Mouse (Mus musculus) forebrain, embryonic 13.5 days (tissue): Measurements from ENCODE around the gene Pdlim1. TPM values are rescaled to one million over a fixed set of nuclear protein-coding genes. Genes with fewer than 3 reads are reported as not detected.

ENCODE experiments used
- ATAC-seq: fragments of 200-750 bp; cut with Nextera tagmentation; 2 replicates; pipeline ENCODE4 v1.8.0; 2017
- H3K27ac ChIP-seq: fragments of 300-500 bp; sonication (generic); 2 replicates; pipeline ENCODE4 v1.5.1; 2015; ENCODE audit warnings: inconsistent platforms, mild to moderate bottlenecking, moderate library complexity
- H3K27me3 ChIP-seq: fragments of 300-500 bp; sonication (generic); 2 replicates; pipeline ENCODE4 v1.6.1; 2015; ENCODE audit warnings: mild to moderate bottlenecking, inconsistent platforms
- H3K36me3 ChIP-seq: fragments of 300-500 bp; sonication (generic); 2 replicates; pipeline ENCODE4 v1.6.1; 2015; ENCODE audit warnings: mild to moderate bottlenecking, inconsistent platforms; ENCODE audit not compliant: poor library complexity, severe bottlenecking
- H3K4me1 ChIP-seq: fragments of 300-500 bp; sonication (generic); 2 replicates; pipeline ENCODE4 v1.6.1; 2015; ENCODE audit warnings: inconsistent platforms
- H3K4me2 ChIP-seq: fragments of 300-500 bp; sonication (generic); 2 replicates; pipeline ENCODE4 v1.6.1; 2015; ENCODE audit warnings: inconsistent platforms, mild to moderate bottlenecking, moderate library complexity
- H3K4me3 ChIP-seq: fragments of 300-500 bp; sonication (generic); 2 replicates; pipeline ENCODE4 v1.5.1; 2015; ENCODE audit warnings: mild to moderate bottlenecking, inconsistent platforms
- H3K9ac ChIP-seq: fragments of 300-500 bp; sonication (generic); 2 replicates; pipeline ENCODE4 v1.6.1; 2015; ENCODE audit warnings: mild to moderate bottlenecking, inconsistent platforms
- H3K9me3 ChIP-seq: fragments of 300-500 bp; sonication (generic); replicated peaks from 2 replicates; pipeline ENCODE4 v1.6.1; 2016; ENCODE audit warnings: inconsistent platforms
- WGBS: fragments of 180-500 bp; shearing (Covaris S2); methylation state at CpG from one replicate; pipeline ENCODE4 v1.1.7; 2015; 5-methylcytosine and 5-hydroxymethylcytosine counted together
- polyA plus RNA-seq: library from polyadenylated mRNA; unstranded; fragments of >200 nt; fragmentation: Nextera tagmentation; extraction: Ambion mirVana; gene quantifications from 2 replicates; pipeline ENCODE4 v1.2.1, GENCODE M21; 2015

Pdlim1 gene
- polyA plus RNA-seq, 1 experiment from 2014 or later: 38.5 TPM

- H3K4me3 ChIP-seq: no peak overlapping the region
- H3K27ac ChIP-seq: no peak overlapping the region
- no peaks in the 10 kb centered on the region for H3K9me3 ChIP-seq
- H3K9ac ChIP-seq: no peak overlapping the region
- H3K4me1 ChIP-seq: no peaks in the 10 kb centered on the region
- peaks cover 27% of the 10 kb centered on the region for H3K36me3 ChIP-seq
- H3K27me3 ChIP-seq: no peaks in the 10 kb centered on the region
- H3K4me2 ChIP-seq: no peak overlapping the region
- WGBS: 96% methylated on average over 5 of the region's 5 CpGs
- no peak for ATAC-seq
These were observed 30.8 kb upstream of the Pdlim1 start for GRCm38 (mm10) chr19:40302477-40302876.

- Histone ChIP-seq H3K27ac (no peak overlapping the region), H3K36me3 (peaks cover 21% of the 10 kb centered on the region), H3K4me1 (no peaks in the 10 kb centered on the region), H3K4me3 (no peak overlapping the region), H3K9me3 (no peaks in the 10 kb centered on the region), H3K27me3 (no peaks in the 10 kb centered on the region), H3K4me2 (no peak overlapping the region), H3K9ac (no peak overlapping the region)
- ATAC-seq: peak; percentile 24; the same call in 1 of the 2 replicates
- WGBS: 81% methylated on average over 12 of the region's 12 CpGs
These were observed 28.5 kb upstream of the Pdlim1 start for GRCm38 (mm10) chr19:40299983-40300759.

- H3K9me3 ChIP-seq: no peaks in the 10 kb centered on the region
- no peak overlapping the region for H3K4me3 ChIP-seq
- H3K27ac ChIP-seq: no peak overlapping the region
- no peak overlapping the region for H3K9ac ChIP-seq
- no peak for ATAC-seq
- no peaks in the 10 kb centered on the region for H3K27me3 ChIP-seq
- no peaks in the 10 kb centered on the region for H3K4me1 ChIP-seq
- peaks cover 24% of the 10 kb centered on the region for H3K36me3 ChIP-seq
- 86% methylated on average over 6 of the region's 6 CpGs for WGBS
- H3K4me2 ChIP-seq: no peak overlapping the region
These were observed 27.5 kb upstream of the Pdlim1 start for GRCm38 (mm10) chr19:40299182-40299581.

- no peaks in the 10 kb centered on the region for H3K27me3 ChIP-seq
- H3K9ac ChIP-seq: no peak overlapping the region
- peaks cover 23% of the 10 kb centered on the region for H3K36me3 ChIP-seq
- WGBS: 86% methylated on average over 2 of the region's 2 CpGs
- no peaks in the 10 kb centered on the region for H3K9me3 ChIP-seq
- ATAC-seq: no peak
- no peaks in the 10 kb centered on the region for H3K4me1 ChIP-seq
- H3K4me2 ChIP-seq: no peak overlapping the region
- no peak overlapping the region for H3K27ac ChIP-seq
- no peak overlapping the region for H3K4me3 ChIP-seq
These were observed 26.9 kb upstream of the Pdlim1 start for GRCm38 (mm10) chr19:40298574-40298973.

GRCm38 (mm10) chr19:40297798-40298144 is 26.1 kb upstream of the Pdlim1 start:
- peaks cover 23% of the 10 kb centered on the region for H3K36me3 ChIP-seq
- no peak overlapping the region for H3K27ac ChIP-seq
- no peaks in the 10 kb centered on the region for H3K27me3 ChIP-seq
- WGBS: 80% methylated on average over 4 of the region's 4 CpGs
- H3K4me2 ChIP-seq: no peak overlapping the region
- H3K9ac ChIP-seq: no peak overlapping the region
- ATAC-seq: no peak
- H3K4me3 ChIP-seq: no peak overlapping the region
- H3K4me1 ChIP-seq: no peaks in the 10 kb centered on the region
- H3K9me3 ChIP-seq: no peaks in the 10 kb centered on the region

- no peak for ATAC-seq
- no peaks in the 10 kb centered on the region for H3K9me3 ChIP-seq
- no peak overlapping the region for H3K27ac ChIP-seq
- H3K4me2 ChIP-seq: no peak overlapping the region
- H3K4me3 ChIP-seq: no peak overlapping the region
- 85% methylated on average over 7 of the region's 7 CpGs for WGBS
- no peak overlapping the region for H3K9ac ChIP-seq
- peaks cover 23% of the 10 kb centered on the region for H3K36me3 ChIP-seq
- no peaks in the 10 kb centered on the region for H3K4me1 ChIP-seq
- H3K27me3 ChIP-seq: no peaks in the 10 kb centered on the region
These were observed 25.6 kb upstream of the Pdlim1 start for GRCm38 (mm10) chr19:40297078-40297797.

GRCm38 (mm10) chr19:40294231-40294630 is 22.6 kb upstream of the Pdlim1 start:
- 72% methylated on average over 1 of the region's 1 CpGs for WGBS
- no peak overlapping the region for H3K27ac ChIP-seq
- H3K27me3 ChIP-seq: no peaks in the 10 kb centered on the region
- H3K4me2 ChIP-seq: no peak overlapping the region
- no peak for ATAC-seq
- H3K4me1 ChIP-seq: no peaks in the 10 kb centered on the region
- no peak overlapping the region for H3K9ac ChIP-seq
- no peaks in the 10 kb centered on the region for H3K9me3 ChIP-seq
- no peak overlapping the region for H3K4me3 ChIP-seq
- peaks cover 8% of the 10 kb centered on the region for H3K36me3 ChIP-seq

- Histone ChIP-seq H3K9ac (no peak overlapping the region), H3K4me1 (no peaks in the 10 kb centered on the region), H3K4me3 (no peak overlapping the region), H3K36me3 (peaks cover 5% of the 10 kb centered on the region; the same call in 1 of the 2 replicates), H3K27ac (no peak overlapping the region), H3K27me3 (no peaks in the 10 kb centered on the region), H3K9me3 (no peaks in the 10 kb centered on the region), H3K4me2 (no peak overlapping the region)
- no peak for ATAC-seq
- WGBS: 95% methylated on average over 6 of the region's 6 CpGs
These were observed 22.1 kb upstream of the Pdlim1 start for GRCm38 (mm10) chr19:40293791-40294190.

- peaks cover 5% of the 10 kb centered on the region; the same call in 1 of the 2 replicates for H3K36me3 ChIP-seq
- H3K9me3 ChIP-seq: no peaks in the 10 kb centered on the region
- no peak overlapping the region for H3K4me3 ChIP-seq
- 88% methylated on average over 6 of the region's 6 CpGs for WGBS
- ATAC-seq: no peak
- no peak overlapping the region for H3K4me2 ChIP-seq
- no peak overlapping the region for H3K9ac ChIP-seq
- H3K27me3 ChIP-seq: no peaks in the 10 kb centered on the region
- no peaks in the 10 kb centered on the region for H3K4me1 ChIP-seq
- H3K27ac ChIP-seq: no peak overlapping the region
These were observed 18.6 kb upstream of the Pdlim1 start for GRCm38 (mm10) chr19:40290099-40290724.

- Histone ChIP-seq H3K4me3 (no peak overlapping the region), H3K4me1 (no peaks in the 10 kb centered on the region), H3K27ac (no peak overlapping the region), H3K36me3 (no peaks in the 10 kb centered on the region), H3K4me2 (no peak overlapping the region), H3K9me3 (no peaks in the 10 kb centered on the region), H3K9ac (no peak overlapping the region), H3K27me3 (no peaks in the 10 kb centered on the region)
- ATAC-seq: no peak
- WGBS: 94% methylated on average over 9 of the region's 9 CpGs
These were observed 16.8 kb upstream of the Pdlim1 start for GRCm38 (mm10) chr19:40288415-40288814.

- no peak overlapping the region for H3K4me2 ChIP-seq
- over 99% methylated on average over 2 of the region's 2 CpGs for WGBS
- no peaks in the 10 kb centered on the region for H3K36me3 ChIP-seq
- H3K4me1 ChIP-seq: no peaks in the 10 kb centered on the region
- H3K9me3 ChIP-seq: no peaks in the 10 kb centered on the region
- H3K9ac ChIP-seq: no peak overlapping the region
- no peak overlapping the region for H3K27ac ChIP-seq
- no peaks in the 10 kb centered on the region for H3K27me3 ChIP-seq
- no peak for ATAC-seq
- H3K4me3 ChIP-seq: no peak overlapping the region
These were observed 13.1 kb upstream of the Pdlim1 start for GRCm38 (mm10) chr19:40284704-40285103.

- ATAC-seq: no peak
- WGBS: 79% methylated on average over 2 of the region's 2 CpGs
- no peak overlapping the region for H3K9ac ChIP-seq
- H3K27ac ChIP-seq: no peak overlapping the region
- H3K36me3 ChIP-seq: no peaks in the 10 kb centered on the region
- H3K4me1 ChIP-seq: no peaks in the 10 kb centered on the region
- H3K4me2 ChIP-seq: no peak overlapping the region
- H3K9me3 ChIP-seq: no peaks in the 10 kb centered on the region
- no peak overlapping the region for H3K4me3 ChIP-seq
- H3K27me3 ChIP-seq: no peaks in the 10 kb centered on the region
These were observed 11.8 kb upstream of the Pdlim1 start for GRCm38 (mm10) chr19:40283415-40283814.
